Mouse (Mus musculus): ENCODE results near the gene Cmc1.

GRCm38 (mm10) chr9:118198557-118198956 lies 48.6 kb upstream of the Cmc1 start:
- TF ChIP-seq POLR2A (IDR thresholded peaks at IDR 0.05; ENCODE audit: insufficient read length, low read depth) (no peak), POLR2AphosphoS2 (IDR thresholded peaks at IDR 0.05; ENCODE audit: insufficient read length, low read depth) (no peak), TCF12 (IDR thresholded peaks at IDR 0.05; ENCODE audit: insufficient read depth, poor library complexity, severe bottlenecking) (no peak), MYOG (IDR thresholded peaks at IDR 0.05; ENCODE audit: control insufficient read depth in 1 of 3, insufficient read depth in 1 of 3, insufficient read length in 2 of 3, low read depth in 2 of 3) (no peak), USF1 (IDR thresholded peaks at IDR 0.05; ENCODE audit: low read depth) (no peak), MYOD1 (IDR thresholded peaks at IDR 0.05; ENCODE audit: control insufficient read depth in 1 of 3, insufficient read length in 2 of 3, low read depth in 2 of 3) (no peak), MAX (IDR thresholded peaks at IDR 0.05; ENCODE audit: low read depth) (no peak), E2F4 (IDR thresholded peaks at IDR 0.05; ENCODE audit: insufficient read depth) (no peak), SRF (IDR thresholded peaks at IDR 0.05; ENCODE audit: control insufficient read depth, insufficient read length, low read depth) (no peak), REST (IDR thresholded peaks at IDR 0.05; ENCODE audit: insufficient read depth, insufficient read length) (no peak), CEBPB (IDR thresholded peaks at IDR 0.05; ENCODE audit: insufficient read depth, poor library complexity, severe bottlenecking) (no peak)

Measured in myocyte (in vitro differentiated cells).